Mouse (Mus musculus): ENCODE results near the gene Slc25a22. TPM values are rescaled to one million over a fixed set of nuclear protein-coding genes. Genes with fewer than 3 reads are reported as not detected.
"Not testable (repeated sequence)": the region's sequence is repeated elsewhere in the genome, so short reads cannot be mapped to it uniquely, and the experiment has no call there.

The Slc25a22 gene
- polyA plus RNA-seq, 1 experiment from 2014 or later = 29.1 TPM

DNA sequence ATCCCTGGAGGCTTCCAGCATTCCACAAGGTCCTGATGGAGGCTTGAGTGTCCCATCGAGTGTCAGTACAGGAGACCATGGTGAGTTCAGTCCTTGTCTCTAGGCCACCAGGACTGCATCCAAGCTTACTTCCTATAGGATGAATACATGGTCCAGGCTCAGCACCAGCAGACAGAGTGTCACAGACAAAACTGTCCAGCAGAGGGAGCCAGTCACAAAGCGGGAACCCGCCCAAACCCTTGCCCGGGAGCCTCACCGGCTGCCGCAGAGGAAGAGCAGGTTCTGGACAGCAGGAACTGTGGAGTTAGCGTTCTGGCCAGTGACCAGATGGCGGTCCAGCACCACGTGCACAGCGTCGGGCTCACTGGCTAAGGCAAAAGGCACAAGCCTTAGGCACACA is 28.9 kb downstream of the Slc25a22 start:
- Histone ChIP-seq H3K27ac (replicated peaks; ENCODE audit: low read depth, low read length) (no peak overlapping the region), H3K4me3 (ENCODE audit: low read depth, low read length) (no peak overlapping the region), H3K27me3 (replicated peaks; ENCODE audit: control insufficient read depth, insufficient read depth, low read length) (no peaks in the 10 kb centered on the region), H3K4me2 (ENCODE audit: low read depth, low read length) (no peak overlapping the region), H3K36me3 (ENCODE audit: control insufficient read depth, insufficient read depth, low read length) (peaks cover 38% of the 10 kb centered on the region), H3K9me3 (ENCODE audit: control insufficient read depth, low read length) (no peaks in the 10 kb centered on the region), H3K4me1 (ENCODE audit: control insufficient read depth, insufficient read depth, low read length) (no peaks in the 10 kb centered on the region), H3K9ac (ENCODE audit: low read depth, low read length) (no peak overlapping the region)
- 9% methylated on average over 11 of the region's 11 CpGs for WGBS
- DNase-seq (ENCODE audit: low spot score) = peak; percentile 85
- ATAC-seq (ENCODE audit: low read depth) = peak; percentile 78

DNA sequence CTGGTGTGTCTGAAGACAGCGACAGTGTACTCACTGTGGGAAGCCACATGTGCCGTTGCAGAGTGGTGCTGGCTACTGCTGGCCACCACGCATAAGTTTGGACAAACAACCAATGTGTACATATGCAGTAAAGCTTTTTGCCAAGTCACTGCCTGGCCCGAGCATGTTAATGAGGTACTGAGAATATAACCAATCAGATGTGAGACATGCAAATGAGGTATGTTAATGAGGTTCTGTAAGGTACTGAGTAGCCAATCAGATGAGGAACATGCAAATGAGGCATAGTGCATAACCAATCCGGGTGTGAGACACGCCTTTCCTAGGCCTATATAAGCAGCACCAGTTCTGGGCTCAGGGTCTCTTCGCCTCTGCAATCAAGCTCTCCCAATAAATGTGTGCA is 30.0 kb downstream of the Slc25a22 start:
- peaks cover 45% of the 10 kb centered on the region for H3K36me3 ChIP-seq (ENCODE audit: control insufficient read depth, insufficient read depth, low read length)
- not testable (repeated sequence) for H3K4me3 ChIP-seq (ENCODE audit: low read depth, low read length); H3K27ac ChIP-seq (replicated peaks; ENCODE audit: low read depth, low read length); H3K9ac ChIP-seq (ENCODE audit: low read depth, low read length); ATAC-seq (ENCODE audit: low read depth); H3K4me2 ChIP-seq (ENCODE audit: low read depth, low read length); H3K27me3 ChIP-seq (replicated peaks; ENCODE audit: control insufficient read depth, insufficient read depth, low read length); H3K9me3 ChIP-seq (ENCODE audit: control insufficient read depth, low read length); H3K4me1 ChIP-seq (ENCODE audit: control insufficient read depth, insufficient read depth, low read length); DNase-seq (ENCODE audit: low spot score)
- 93% methylated on average over 6 of the region's 7 CpGs for WGBS

DNA sequence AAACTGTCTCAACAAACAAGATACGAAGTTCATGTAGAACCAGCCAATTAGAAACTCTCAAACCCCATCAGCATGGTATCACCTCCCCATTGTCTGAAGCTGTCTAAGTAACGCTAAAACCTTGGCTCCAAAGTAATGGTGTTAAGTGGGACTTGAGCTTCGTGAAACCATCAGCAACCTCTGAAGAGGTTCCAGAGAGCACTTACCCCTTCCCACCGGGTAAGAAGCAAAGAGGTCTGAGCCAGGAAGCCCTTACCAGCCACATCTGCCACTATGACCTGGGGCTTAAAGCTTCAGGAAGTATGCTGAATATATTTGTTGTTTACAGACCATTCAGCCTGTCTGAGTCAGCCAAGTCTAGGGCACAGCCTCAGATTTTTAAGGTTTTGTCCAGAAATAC is 32.2 kb downstream of the Slc25a22 start:
- H3K9ac ChIP-seq (ENCODE audit: low read depth, low read length) = no peak overlapping the region
- peaks cover 54% of the 10 kb centered on the region for H3K36me3 ChIP-seq (ENCODE audit: control insufficient read depth, insufficient read depth, low read length)
- no peak overlapping the region for H3K4me3 ChIP-seq (ENCODE audit: low read depth, low read length)
- 80% methylated on average over 4 of the region's 4 CpGs for WGBS
- ATAC-seq (ENCODE audit: low read depth) (no peak), DNase-seq (ENCODE audit: low spot score) (no peak)
- no peaks in the 10 kb centered on the region for H3K9me3 ChIP-seq (ENCODE audit: control insufficient read depth, low read length)
- H3K4me2 ChIP-seq (ENCODE audit: low read depth, low read length) = no peak overlapping the region
- H3K4me1 ChIP-seq (ENCODE audit: control insufficient read depth, insufficient read depth, low read length) = no peaks in the 10 kb centered on the region
- no peak overlapping the region for H3K27ac ChIP-seq (replicated peaks; ENCODE audit: low read depth, low read length)
- no peaks in the 10 kb centered on the region for H3K27me3 ChIP-seq (replicated peaks; ENCODE audit: control insufficient read depth, insufficient read depth, low read length)

DNA sequence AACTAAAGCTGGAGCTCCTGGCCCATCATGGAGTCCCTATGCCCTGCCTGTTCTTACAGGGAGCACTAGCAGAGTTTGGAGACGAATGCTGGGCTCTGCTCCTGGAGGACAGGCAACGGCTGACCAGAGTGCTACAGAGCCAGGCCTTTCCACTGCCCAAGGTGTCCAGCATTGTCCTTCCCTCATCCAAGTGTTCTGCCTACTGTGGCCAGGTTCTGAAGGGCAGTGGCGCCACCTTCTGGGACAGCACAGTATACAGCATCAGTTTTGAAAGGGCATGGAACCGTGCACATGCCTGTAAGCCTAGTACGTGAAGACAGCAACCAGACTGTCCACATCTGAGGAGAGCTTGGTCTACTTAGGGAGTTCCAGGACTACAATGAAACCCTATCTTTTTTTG is 34.4 kb downstream of the Slc25a22 start:
- H3K4me3 ChIP-seq (ENCODE audit: low read depth, low read length) = no peak overlapping the region
- DNase-seq (ENCODE audit: low spot score) (peak; percentile 42), ATAC-seq (ENCODE audit: low read depth) (peak; percentile 53; the same call in 1 of the 2 replicates)
- no peaks in the 10 kb centered on the region for H3K27me3 ChIP-seq (replicated peaks; ENCODE audit: control insufficient read depth, insufficient read depth, low read length)
- no peak overlapping the region for H3K4me2 ChIP-seq (ENCODE audit: low read depth, low read length)
- H3K27ac ChIP-seq (replicated peaks; ENCODE audit: low read depth, low read length) = no peak overlapping the region
- H3K36me3 ChIP-seq (ENCODE audit: control insufficient read depth, insufficient read depth, low read length) = peaks cover 53% of the 10 kb centered on the region
- 53% methylated on average over 5 of the region's 5 CpGs for WGBS
- no peak overlapping the region for H3K9ac ChIP-seq (ENCODE audit: low read depth, low read length)
- no peaks in the 10 kb centered on the region for H3K4me1 ChIP-seq (ENCODE audit: control insufficient read depth, insufficient read depth, low read length)
- no peaks in the 10 kb centered on the region for H3K9me3 ChIP-seq (ENCODE audit: control insufficient read depth, low read length)

DNA sequence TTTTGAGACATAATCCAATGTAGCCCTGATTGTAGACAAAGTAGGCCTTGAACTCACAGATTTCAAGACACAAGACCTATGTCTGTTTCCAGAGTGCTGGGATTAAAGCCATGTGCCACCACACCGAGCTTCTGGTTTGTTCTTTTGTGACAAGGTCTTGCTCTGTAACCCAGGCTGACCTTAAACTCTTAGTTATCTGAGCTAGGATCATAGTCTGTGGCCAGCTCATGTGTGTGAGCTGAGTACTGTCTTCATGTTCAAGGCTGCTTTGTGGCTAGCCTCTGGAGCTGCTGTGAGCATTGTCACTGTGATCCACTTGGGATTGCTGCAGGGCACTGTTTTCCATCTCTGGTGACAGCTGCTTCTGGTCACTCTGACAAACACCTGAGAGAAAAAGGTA is 42.3 kb downstream of the Slc25a22 start:
- no peak for ATAC-seq (ENCODE audit: low read depth)
- 61% methylated on average over 1 of the region's 1 CpGs for WGBS
- Histone ChIP-seq H3K27me3 (replicated peaks; ENCODE audit: control insufficient read depth, insufficient read depth, low read length) (no peaks in the 10 kb centered on the region), H3K36me3 (ENCODE audit: control insufficient read depth, insufficient read depth, low read length) (peaks cover 39% of the 10 kb centered on the region), H3K4me2 (ENCODE audit: low read depth, low read length) (no peak overlapping the region), H3K9me3 (ENCODE audit: control insufficient read depth, low read length) (no peaks in the 10 kb centered on the region), H3K27ac (replicated peaks; ENCODE audit: low read depth, low read length) (no peak overlapping the region), H3K4me1 (ENCODE audit: control insufficient read depth, insufficient read depth, low read length) (peaks cover 8% of the 10 kb centered on the region), H3K9ac (ENCODE audit: low read depth, low read length) (no peak overlapping the region), H3K4me3 (ENCODE audit: low read depth, low read length) (no peak overlapping the region)
- DNase-seq (ENCODE audit: low spot score) = no peak

DNA sequence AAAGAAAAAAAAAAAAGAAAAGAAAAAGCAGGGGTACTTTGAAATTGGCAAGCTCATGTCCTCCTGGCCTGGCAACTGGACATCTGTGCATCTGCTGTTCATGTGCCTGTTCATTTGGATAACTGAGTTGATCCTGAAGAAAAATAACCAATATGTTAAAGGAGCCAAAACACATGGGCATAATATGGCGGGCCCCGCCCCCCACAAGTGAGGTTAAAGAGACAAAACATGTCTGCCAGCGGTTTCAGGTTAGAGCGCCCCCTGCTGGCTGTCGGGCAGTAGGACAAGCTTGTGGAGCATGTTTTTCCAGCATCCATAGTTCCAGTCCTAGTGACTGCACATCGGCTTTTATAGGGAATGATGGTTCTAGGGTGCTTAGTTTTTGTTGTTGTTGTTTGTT is 42.9 kb downstream of the Slc25a22 start:
- H3K27ac ChIP-seq (replicated peaks; ENCODE audit: low read depth, low read length) = no peak overlapping the region
- H3K27me3 ChIP-seq (replicated peaks; ENCODE audit: control insufficient read depth, insufficient read depth, low read length) = no peaks in the 10 kb centered on the region
- H3K9ac ChIP-seq (ENCODE audit: low read depth, low read length) = no peak overlapping the region
- 11% methylated on average over 6 of the region's 6 CpGs for WGBS
- ATAC-seq (ENCODE audit: low read depth) = no peak
- H3K4me2 ChIP-seq (ENCODE audit: low read depth, low read length) = no peak overlapping the region
- no peak overlapping the region for H3K4me3 ChIP-seq (ENCODE audit: low read depth, low read length)
- H3K9me3 ChIP-seq (ENCODE audit: control insufficient read depth, low read length) = no peaks in the 10 kb centered on the region
- H3K36me3 ChIP-seq (ENCODE audit: control insufficient read depth, insufficient read depth, low read length) = peaks cover 33% of the 10 kb centered on the region
- peak; percentile 49 for DNase-seq (ENCODE audit: low spot score)
- peaks cover 8% of the 10 kb centered on the region for H3K4me1 ChIP-seq (ENCODE audit: control insufficient read depth, insufficient read depth, low read length)

DNA sequence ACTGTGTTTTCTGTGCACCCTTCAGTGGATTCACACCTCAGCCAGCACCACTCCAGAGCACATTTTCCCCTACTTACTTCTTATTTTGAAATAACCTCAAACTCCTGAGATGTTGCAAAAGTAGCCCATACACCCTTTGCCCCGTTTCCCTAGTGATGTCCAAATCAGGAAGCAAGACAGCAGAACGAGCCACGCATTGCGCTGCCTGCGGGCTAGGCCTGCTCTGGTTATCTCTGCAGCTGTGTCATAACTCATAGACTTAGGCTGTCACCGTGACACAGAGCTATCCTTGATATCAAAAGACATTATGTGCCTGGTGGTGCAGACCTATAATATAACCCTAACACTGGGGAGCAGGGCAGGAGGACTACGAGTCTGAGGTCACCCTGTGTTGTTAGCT is 43.5 kb downstream of the Slc25a22 start:
- 85% methylated on average over 7 of the region's 7 CpGs for WGBS
- H3K27me3 ChIP-seq (replicated peaks; ENCODE audit: control insufficient read depth, insufficient read depth, low read length) = no peaks in the 10 kb centered on the region
- H3K4me3 ChIP-seq (ENCODE audit: low read depth, low read length) = no peak overlapping the region
- no peak overlapping the region for H3K4me2 ChIP-seq (ENCODE audit: low read depth, low read length)
- no peak for DNase-seq (ENCODE audit: low spot score)
- peaks cover 8% of the 10 kb centered on the region for H3K4me1 ChIP-seq (ENCODE audit: control insufficient read depth, insufficient read depth, low read length)
- peaks cover 28% of the 10 kb centered on the region for H3K36me3 ChIP-seq (ENCODE audit: control insufficient read depth, insufficient read depth, low read length)
- H3K27ac ChIP-seq (replicated peaks; ENCODE audit: low read depth, low read length) = no peak overlapping the region
- no peak overlapping the region for H3K9ac ChIP-seq (ENCODE audit: low read depth, low read length)
- no peak for ATAC-seq (ENCODE audit: low read depth)
- H3K9me3 ChIP-seq (ENCODE audit: control insufficient read depth, low read length) = no peaks in the 10 kb centered on the region

DNA sequence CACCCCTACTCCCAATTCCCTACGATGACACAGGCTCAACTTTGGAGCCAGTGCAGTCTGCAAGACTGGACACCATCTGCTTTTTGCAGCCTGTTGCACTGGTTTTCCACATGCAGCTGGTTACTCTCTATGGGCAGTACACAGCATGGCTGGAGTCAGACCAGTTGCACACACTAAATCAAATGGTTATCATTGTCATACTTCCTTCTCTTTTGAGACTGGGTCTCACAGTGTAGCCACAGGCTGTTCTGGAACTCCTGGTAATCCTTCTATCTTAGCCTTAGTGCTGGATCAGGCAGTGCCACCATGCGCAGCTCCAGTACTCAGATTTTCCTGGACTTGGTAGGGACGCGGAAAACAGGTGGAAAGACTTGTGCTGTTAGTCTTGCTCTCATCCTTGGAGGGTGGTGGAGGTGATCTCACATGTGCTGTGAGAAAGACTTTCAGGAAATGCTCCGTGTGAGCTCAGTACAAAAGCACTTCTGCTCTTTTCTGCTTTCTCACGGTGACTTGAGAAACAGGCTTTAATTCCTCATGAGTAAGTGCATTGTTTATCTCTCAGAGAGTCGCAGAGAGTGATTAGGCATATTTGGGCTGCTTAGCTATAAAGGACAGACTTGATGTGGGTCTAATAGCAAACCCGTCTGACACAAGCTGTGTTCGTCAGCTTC is 45.0 kb downstream of the Slc25a22 start:
- no peak for DNase-seq (ENCODE audit: low spot score)
- H3K36me3 ChIP-seq (ENCODE audit: control insufficient read depth, insufficient read depth, low read length) = peaks cover 14% of the 10 kb centered on the region
- H3K4me2 ChIP-seq (ENCODE audit: low read depth, low read length) = peak overlapping the region; percentile 93
- peaks cover 8% of the 10 kb centered on the region for H3K4me1 ChIP-seq (ENCODE audit: control insufficient read depth, insufficient read depth, low read length)
- no peak overlapping the region; the same call in 1 of the 2 replicates for H3K27ac ChIP-seq (replicated peaks; ENCODE audit: low read depth, low read length)
- no peaks in the 10 kb centered on the region for H3K9me3 ChIP-seq (ENCODE audit: control insufficient read depth, low read length)
- ATAC-seq (ENCODE audit: low read depth) = peak; percentile 0; the same call in 1 of the 2 replicates
- peak overlapping the region; percentile 73 for H3K4me3 ChIP-seq (ENCODE audit: low read depth, low read length)
- no peaks in the 10 kb centered on the region for H3K27me3 ChIP-seq (replicated peaks; ENCODE audit: control insufficient read depth, insufficient read depth, low read length)
- whole genome bisulfite sequencing = 34% methylated on average over 9 of the region's 9 CpGs
- peak overlapping the region; percentile 70 for H3K9ac ChIP-seq (ENCODE audit: low read depth, low read length)

Data from embryonic facial prominence, embryonic 14.5 days (tissue).